Mouse (Mus musculus): Measurements from ENCODE around the gene Lcor.

- TF ChIP-seq POLR2A (IDR thresholded peaks at IDR 0.05; ENCODE audit: insufficient read depth, low read depth, low read length) (no peak), CTCF (IDR thresholded peaks at IDR 0.05; ENCODE audit: insufficient read depth, low read depth, low read length) (no peak)
Observed at GRCm38 (mm10) chr19:41579311-41579920, 97.0 kb downstream of the Lcor start.

Data from olfactory bulb, adult 2 months (tissue).